Mouse (Mus musculus) lung, embryonic 14.5 days (tissue): ENCODE measurements around the gene Tctn1. TPM values are rescaled to one million over a fixed set of nuclear protein-coding genes. Genes with fewer than 3 reads are reported as not detected.

ENCODE experiments used
- ATAC-seq: fragments of 200-750 bp; cut with Nextera tagmentation; 2 replicates; pipeline ENCODE4 v1.8.0; 2017; ENCODE audit warnings: mild to moderate bottlenecking, moderate TSS enrichment, moderate library complexity; ENCODE audit not compliant: insufficient read depth
- DNase-seq: peaks from one replicate; pipeline ENCODE4 v3.0.0-alpha.2; 2015
- H3K27ac ChIP-seq: fragments of 300-500 bp; sonication (generic); 2 replicates; pipeline ENCODE4 v1.5.1; 2014; ENCODE audit warnings: low read depth, mild to moderate bottlenecking, moderate library complexity
- H3K27me3 ChIP-seq: fragments of 300-500 bp; sonication (generic); 2 replicates; pipeline ENCODE4 v1.6.1; 2014; ENCODE audit warnings: low read length, control low read depth; ENCODE audit not compliant: insufficient read depth
- H3K36me3 ChIP-seq: fragments of 300-500 bp; sonication (generic); 2 replicates; pipeline ENCODE4 v1.6.1; 2014; ENCODE audit warnings: control low read depth; ENCODE audit not compliant: insufficient read depth
- H3K4me1 ChIP-seq: fragments of 300-500 bp; sonication (generic); 2 replicates; pipeline ENCODE4 v1.6.1; 2014; ENCODE audit warnings: antibody characterized with exemption, control low read depth; ENCODE audit not compliant: insufficient read depth
- H3K4me2 ChIP-seq: fragments of 300-500 bp; sonication (generic); 2 replicates; pipeline ENCODE4 v1.6.1; 2014; ENCODE audit warnings: mild to moderate bottlenecking
- H3K4me3 ChIP-seq: fragments of 300-500 bp; sonication (generic); 2 replicates; pipeline ENCODE4 v1.5.1; 2014; ENCODE audit warnings: low read depth, low read length
- H3K9ac ChIP-seq: fragments of 300-500 bp; sonication (generic); 2 replicates; pipeline ENCODE4 v1.6.1; 2014
- H3K9me3 ChIP-seq: fragments of 300-500 bp; sonication (generic); 2 replicates; pipeline ENCODE4 v1.6.1; 2016; ENCODE audit warnings: low read depth, low read length, control low read depth
- CTCF ChIP-seq: IDR thresholded peaks from 2 replicates; pipeline ENCODE4 v1.5.1; 2016; ENCODE audit warnings: antibody characterized with exemption, low read depth
- WGBS: fragments of 180-500 bp; shearing (Covaris S2); extraction: QIAGEN DNeasy Blood & Tissue Kit; methylation state at CpG from one replicate; pipeline ENCODE4 v1.1.7; 2014; 5-methylcytosine and 5-hydroxymethylcytosine counted together
- polyA plus RNA-seq: library from polyadenylated mRNA; unstranded; fragments of >200 nt; fragmentation: Nextera tagmentation; extraction: Ambion mirVana; gene quantifications from 2 replicates; pipeline ENCODE4 v1.2.1, GENCODE M21; 2014

Tctn1 gene
- polyA plus RNA-seq, 1 experiment from 2014 or later: 5.7 TPM

- Histone ChIP-seq H3K9ac (no peak overlapping the region), H3K9me3 (no peaks in the 10 kb centered on the region), H3K27ac (no peak overlapping the region), H3K36me3 (no peaks in the 10 kb centered on the region), H3K4me1 (no peaks in the 10 kb centered on the region), H3K4me2 (no peak overlapping the region), H3K27me3 (no peaks in the 10 kb centered on the region), H3K4me3 (no peak overlapping the region)
- WGBS: 54% methylated on average over 12 of the region's 12 CpGs
- ATAC-seq (no peak), DNase-seq (no peak)
- TF ChIP-seq CTCF: no peak
Observed at GRCm38 (mm10) chr5:122191269-122192063, 72.8 kb downstream of the Tctn1 start.

- 58% methylated on average over 7 of the region's 7 CpGs for WGBS
- DNase-seq: no peak
- Histone ChIP-seq H3K4me2 (no peak overlapping the region), H3K9me3 (no peaks in the 10 kb centered on the region), H3K9ac (no peak overlapping the region), H3K36me3 (no peaks in the 10 kb centered on the region), H3K4me1 (no peaks in the 10 kb centered on the region), H3K4me3 (no peak overlapping the region), H3K27me3 (no peaks in the 10 kb centered on the region), H3K27ac (no peak overlapping the region)
- TF ChIP-seq CTCF: no peak
- ATAC-seq: no peak
Observed at GRCm38 (mm10) chr5:122190465-122190864, 73.8 kb downstream of the Tctn1 start.

GRCm38 (mm10) chr5:122189115-122189514 is 75.1 kb downstream of the Tctn1 start:
- TF ChIP-seq CTCF: no peak
- 41% methylated on average over 3 of the region's 3 CpGs for WGBS
- H3K27me3 ChIP-seq: no peaks in the 10 kb centered on the region

More at GRCm38 (mm10) chr5:122189115-122189514, 75.1 kb downstream of the Tctn1 start:
- ATAC-seq (no peak), DNase-seq (no peak)
- Histone ChIP-seq H3K4me3 (no peak overlapping the region), H3K4me1 (no peaks in the 10 kb centered on the region), H3K36me3 (no peaks in the 10 kb centered on the region), H3K9me3 (no peaks in the 10 kb centered on the region), H3K27ac (no peak overlapping the region), H3K4me2 (no peak overlapping the region), H3K9ac (no peak overlapping the region)

Other genes with a start within 250 kb of the Tctn1 start
- gene Cux2, start 214.4 kb downstream of the Tctn1 start, polyA plus RNA-seq: 3.6 and 4.0 TPM in 2 replicates
- 0.42 and 2.4 TPM in 2 replicates for gene Myl2, start 163.5 kb downstream of the Tctn1 start, polyA plus RNA-seq
- gene Ccdc63, start 123.6 kb downstream of the Tctn1 start, polyA plus RNA-seq: 0.33 TPM in 1 of 2 replicates, not detected in the other
- 276 and 293 TPM in 2 replicates for gene Ppp1cc, start 106.2 kb downstream of the Tctn1 start, polyA plus RNA-seq
- 6.1 and 8.2 TPM in 2 replicates for gene Hvcn1, start 57.7 kb downstream of the Tctn1 start, polyA plus RNA-seq
- gene Pptc7, start 19.9 kb upstream of the Tctn1 start, polyA plus RNA-seq: 9.5 and 10.1 TPM in 2 replicates
- 5.3 and 6.4 TPM in 2 replicates for gene Rad9b, start 89.8 kb upstream of the Tctn1 start, polyA plus RNA-seq
- 219 and 223 TPM in 2 replicates for gene Vps29, start 89.9 kb upstream of the Tctn1 start, polyA plus RNA-seq
- 72.1 and 75.5 TPM in 2 replicates for gene Gpn3, start 107.4 kb upstream of the Tctn1 start, polyA plus RNA-seq
- 74.4 and 77.3 TPM in 2 replicates for gene Fam216a, start 107.9 kb upstream of the Tctn1 start, polyA plus RNA-seq
- 45.7 and 48.7 TPM in 2 replicates for gene Arpc3, start 127.4 kb upstream of the Tctn1 start, polyA plus RNA-seq
- gene Anapc7, start 157.2 kb upstream of the Tctn1 start, polyA plus RNA-seq: 26.8 and 31.9 TPM in 2 replicates
- gene Atp2a2, start 237.8 kb upstream of the Tctn1 start, polyA plus RNA-seq: 43.8 and 45.5 TPM in 2 replicates